Comparison of ENCODE assay signal across 8 mouse cellular contexts in the genomic region with DNA sequence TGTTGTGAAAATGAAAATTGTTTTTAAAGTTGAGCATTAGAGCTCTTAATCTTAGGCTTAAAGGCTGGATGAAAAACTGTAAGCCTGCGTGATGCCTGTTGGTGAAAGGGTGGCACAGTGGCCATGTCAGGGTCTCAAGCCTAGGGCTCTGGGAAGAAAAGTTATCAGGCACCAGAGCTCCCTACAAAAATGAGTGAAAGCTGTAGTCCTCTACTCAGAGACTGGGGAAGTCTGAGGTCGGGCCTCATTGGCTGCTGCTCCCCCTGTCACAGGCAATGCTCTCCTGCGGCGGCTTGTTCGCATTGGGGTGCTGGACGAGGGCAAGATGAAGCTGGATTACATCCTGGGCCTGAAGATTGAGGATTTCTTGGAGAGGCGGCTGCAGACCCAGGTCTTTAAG. TPM values are rescaled to one million over a fixed set of nuclear protein-coding genes. Genes with fewer than 3 reads are reported as not detected.
DNase-seq lines count a peak whose midpoint lies in the region; ATAC-seq and TF ChIP-seq lines count a peak whose summit lies in the region.
"Not testable (repeated sequence)": the region's sequence is repeated elsewhere in the genome, so short reads cannot be mapped to it uniquely, and the experiment has no call there.

No protein-coding gene starts in this region.

- DNase-seq in gastrocnemius, adult 2 months; midbrain, embryonic 14.5 days; spleen, adult 2 months (ENCODE audit: low read depth in 1 of 2, low spot score in 2 of 2): not testable (repeated sequence)
- DNase-seq in kidney, postnatal 0 days (ENCODE audit: low spot score) = peak; percentile 30

- H3K9ac ChIP-seq in ES-Bruce4 (ENCODE audit: low read depth, poor library complexity, severe bottlenecking) = peak overlapping the region; percentile 92
- H3K9ac ChIP-seq in embryonic facial prominence, embryonic 12.5 days = peak overlapping the region; percentile 94
- peak overlapping the region; percentile 88 for H3K9ac ChIP-seq in hindbrain, embryonic 12.5 days
- H3K9ac ChIP-seq in kidney, postnatal 0 days (ENCODE audit: low read depth, low read length) = peak overlapping the region; percentile 76
- H3K9ac ChIP-seq in liver, embryonic 16.5 days (ENCODE audit: low read depth, low read length) = peak overlapping the region; percentile 77
- H3K9ac ChIP-seq in midbrain, embryonic 14.5 days (replicated peaks; ENCODE audit: low read length) = peak overlapping the region; percentile 80

- not testable (repeated sequence) for TF ChIP-seq EP300 in ES-Bruce4 (IDR thresholded peaks at IDR 0.05; ENCODE audit: insufficient read depth, low read depth, low read length)

- not testable (repeated sequence) for H3K4me1 ChIP-seq in ES-Bruce4 (ENCODE audit: control insufficient read depth, insufficient read depth, low read length); embryonic facial prominence, embryonic 12.5 days; spleen, adult 2 months (ENCODE audit: control insufficient read depth, insufficient read depth, insufficient read length)
- peaks cover 15% of the 10 kb centered on the region for H3K4me1 ChIP-seq in hindbrain, embryonic 12.5 days
- peaks cover 11% of the 10 kb centered on the region; the same call in 1 of the 2 replicates for H3K4me1 ChIP-seq in kidney, postnatal 0 days (replicated peaks; ENCODE audit: insufficient read depth, low read length)
- peaks cover 17% of the 10 kb centered on the region for H3K4me1 ChIP-seq in liver, embryonic 16.5 days (ENCODE audit: control insufficient read depth, low read depth, low read length)
- peaks cover 13% of the 10 kb centered on the region for H3K4me1 ChIP-seq in midbrain, embryonic 14.5 days (ENCODE audit: control insufficient read depth, insufficient read depth, low read length)

- TF ChIP-seq POLR2A in ES-Bruce4 (IDR thresholded peaks at IDR 0.05; ENCODE audit: insufficient read depth, low read length); spleen, adult 2 months (IDR thresholded peaks at IDR 0.05; ENCODE audit: low read depth, low read length): not testable (repeated sequence)

- peaks cover 45% of the 10 kb centered on the region for H3K36me3 ChIP-seq in ES-Bruce4 (ENCODE audit: control insufficient read depth, insufficient read depth, low read length, poor library complexity, severe bottlenecking)
- H3K36me3 ChIP-seq in embryonic facial prominence, embryonic 12.5 days = peaks cover 34% of the 10 kb centered on the region
- H3K36me3 ChIP-seq in hindbrain, embryonic 12.5 days = peaks cover 26% of the 10 kb centered on the region
- H3K36me3 ChIP-seq in kidney, postnatal 0 days (ENCODE audit: insufficient read depth, low read length) = peaks cover 18% of the 10 kb centered on the region
- peaks cover 27% of the 10 kb centered on the region for H3K36me3 ChIP-seq in liver, embryonic 16.5 days (ENCODE audit: control insufficient read depth, insufficient read depth)
- peaks cover 43% of the 10 kb centered on the region for H3K36me3 ChIP-seq in midbrain, embryonic 14.5 days (ENCODE audit: control insufficient read depth, insufficient read depth, low read length)
- H3K36me3 ChIP-seq in spleen, adult 2 months (ENCODE audit: control insufficient read depth, insufficient read depth, low read length) = peaks cover 18% of the 10 kb centered on the region

- not testable (repeated sequence) for H3K27me3 ChIP-seq in ES-Bruce4 (ENCODE audit: control insufficient read depth, insufficient read depth, low read length, poor library complexity, severe bottlenecking); embryonic facial prominence, embryonic 12.5 days; hindbrain, embryonic 12.5 days; kidney, postnatal 0 days (ENCODE audit: insufficient read depth, low read length); liver, embryonic 16.5 days (ENCODE audit: control insufficient read depth, insufficient read depth, low read depth, low read length); midbrain, embryonic 14.5 days (ENCODE audit: control insufficient read depth, insufficient read depth, low read length); spleen, adult 2 months (ENCODE audit: control insufficient read depth, insufficient read depth, low read length)

- peak overlapping the region; percentile 84 for H3K27ac ChIP-seq in ES-Bruce4 (ENCODE audit: insufficient read depth, low read length)
- peak overlapping the region; percentile 94; the same call in 1 of the 2 replicates for H3K27ac ChIP-seq in embryonic facial prominence, embryonic 12.5 days
- peak overlapping the region; percentile 40; the same call in 1 of the 2 replicates for H3K27ac ChIP-seq in gastrocnemius, adult 2 months
- H3K27ac ChIP-seq in hindbrain, embryonic 12.5 days; kidney, postnatal 0 days; midbrain, embryonic 14.5 days (replicated peaks; ENCODE audit: low read depth, low read length); spleen, adult 2 months (ENCODE audit: insufficient read depth, low read length): not testable (repeated sequence)
- peak overlapping the region; percentile 63 for H3K27ac ChIP-seq in liver, embryonic 16.5 days (ENCODE audit: low read length)

- intact Hi-C loops in gastrocnemius, adult 2 months (cut with DNase I) = loop anchor here (10.0 kb wide), 1 partner anchor 729 kb away; no protein-coding TSS in a partner anchor

- H3K9me3 ChIP-seq in ES-Bruce4 (replicated peaks; ENCODE audit: control insufficient read depth, insufficient read depth, low read length, poor library complexity, severe bottlenecking); embryonic facial prominence, embryonic 12.5 days; hindbrain, embryonic 12.5 days (replicated peaks); kidney, postnatal 0 days (replicated peaks; ENCODE audit: low read length); liver, embryonic 16.5 days (replicated peaks; ENCODE audit: control insufficient read depth, low read length); midbrain, embryonic 14.5 days (ENCODE audit: control insufficient read depth, low read length): not testable (repeated sequence)

- not testable (repeated sequence) for TF ChIP-seq CTCF in ES-Bruce4 (IDR thresholded peaks at IDR 0.05; ENCODE audit: low read depth, low read length); gastrocnemius, adult 2 months (IDR thresholded peaks at IDR 0.05); kidney, postnatal 0 days (IDR thresholded peaks at IDR 0.05; ENCODE audit: low read depth); spleen, adult 2 months (IDR thresholded peaks at IDR 0.05; ENCODE audit: extremely low read depth, insufficient read depth, insufficient read length, insufficient replicate concordance)

- 3% methylated on average over 7 of the region's 7 CpGs for WGBS in embryonic facial prominence, embryonic 12.5 days
- WGBS in hindbrain, embryonic 12.5 days = 5% methylated on average over 7 of the region's 7 CpGs
- WGBS in kidney, postnatal 0 days = under 1% methylated on average over 6 of the region's 7 CpGs
- WGBS in liver, embryonic 16.5 days (ENCODE audit: insufficient replicate concordance) = 2% methylated on average over 6 of the region's 7 CpGs
- 3% methylated on average over 6 of the region's 7 CpGs for WGBS in midbrain, embryonic 14.5 days
- WGBS in spleen, adult 2 months = 13% methylated on average over 7 of the region's 7 CpGs

- H3K4me3 ChIP-seq in ES-Bruce4 (ENCODE audit: low read depth, low read length) = peak overlapping the region; percentile 88
- H3K4me3 ChIP-seq in embryonic facial prominence, embryonic 12.5 days = peak overlapping the region; percentile 93
- H3K4me3 ChIP-seq in gastrocnemius, adult 2 months = peak overlapping the region; percentile 83
- peak overlapping the region; percentile 83 for H3K4me3 ChIP-seq in hindbrain, embryonic 12.5 days
- H3K4me3 ChIP-seq in kidney, postnatal 0 days (replicated peaks; ENCODE audit: low read depth, low read length) = peak overlapping the region; percentile 68
- peak overlapping the region; percentile 86 for H3K4me3 ChIP-seq in liver, embryonic 16.5 days (ENCODE audit: low read depth, low read length)
- H3K4me3 ChIP-seq in midbrain, embryonic 14.5 days (replicated peaks; ENCODE audit: low read depth, low read length) = peak overlapping the region; percentile 84
- H3K4me3 ChIP-seq in spleen, adult 2 months (ENCODE audit: extremely low read depth, insufficient read depth, insufficient read length) = peak overlapping the region; percentile 41; the same call in 1 of the 2 replicates

- peak overlapping the region; percentile 73 for H3K4me2 ChIP-seq in embryonic facial prominence, embryonic 12.5 days (replicated peaks)
- H3K4me2 ChIP-seq in hindbrain, embryonic 12.5 days (replicated peaks) = peak overlapping the region; percentile 91
- H3K4me2 ChIP-seq in kidney, postnatal 0 days (ENCODE audit: low read length) = peak overlapping the region; percentile 59
- peak overlapping the region; percentile 87 for H3K4me2 ChIP-seq in liver, embryonic 16.5 days (ENCODE audit: low read depth, low read length)
- H3K4me2 ChIP-seq in midbrain, embryonic 14.5 days (ENCODE audit: low read length) = peak overlapping the region; percentile 95

- ATAC-seq in embryonic facial prominence, embryonic 12.5 days (ENCODE audit: insufficient number of reproducible peaks, insufficient read depth, low FRiP score, low TSS enrichment); hindbrain, embryonic 12.5 days (ENCODE audit: low FRiP score); kidney, postnatal 0 days (replicated peaks; ENCODE audit: low FRiP score, low read depth); liver, embryonic 16.5 days (ENCODE audit: low read depth); midbrain, embryonic 14.5 days (ENCODE audit: low FRiP score, low TSS enrichment): not testable (repeated sequence)

RNA-seq across cellular contexts. Expression of gene Rps9, which starts 1.7 kb away (rescaled TPM):
- 1,660 and 1,729 TPM in 2 replicates for polyA plus RNA-seq in ES-Bruce4 (2011; ENCODE audit: insufficient read depth, insufficient read length, low read depth, missing spikeins)
- 1,360 and 1,379 TPM in 2 replicates for polyA plus RNA-seq in embryonic facial prominence, embryonic 12.5 days (2016; fragmentation: Nextera tagmentation; extraction: Ambion mirVana)
- total RNA-seq in gastrocnemius, adult 2 months (2021) = 100 to 1,000 TPM; 399 to 461 TPM
- 989 and 1,031 TPM in 2 replicates for polyA plus RNA-seq in hindbrain, embryonic 12.5 days (2016; fragmentation: Nextera tagmentation; extraction: Ambion mirVana)
- polyA plus RNA-seq in kidney, postnatal 0 days (2015; fragmentation: Nextera tagmentation; extraction: Ambion mirVana) = 1,586 and 1,624 TPM in 2 replicates
- 666 and 772 TPM in 2 replicates for polyA plus RNA-seq in liver, embryonic 16.5 days (2015; fragmentation: Nextera tagmentation; extraction: Ambion mirVana)
- 857 and 868 TPM in 2 replicates for polyA plus RNA-seq in midbrain, embryonic 14.5 days (2014; fragmentation: Nextera tagmentation; extraction: Ambion mirVana)
- polyA plus RNA-seq in spleen, adult 2 months (2012; rRNA removed) = 1,349 and 2,225 TPM in 2 replicates

RNA-seq across cellular contexts. Expression of gene Mboat7, which starts 12.1 kb away (rescaled TPM):
- 44.6 and 48.3 TPM in 2 replicates for polyA plus RNA-seq in ES-Bruce4 (2011; ENCODE audit: insufficient read depth, insufficient read length, low read depth, missing spikeins)
- polyA plus RNA-seq in embryonic facial prominence, embryonic 12.5 days (2016; fragmentation: Nextera tagmentation; extraction: Ambion mirVana) = 58.3 and 60.8 TPM in 2 replicates
- total RNA-seq in gastrocnemius, adult 2 months (2021) = 10 to 100 TPM in 1 of 2 experiments, 1 to 10 TPM in 1; 8.9 to 10.1 TPM
- 50.8 and 57.4 TPM in 2 replicates for polyA plus RNA-seq in hindbrain, embryonic 12.5 days (2016; fragmentation: Nextera tagmentation; extraction: Ambion mirVana)
- polyA plus RNA-seq in kidney, postnatal 0 days (2015; fragmentation: Nextera tagmentation; extraction: Ambion mirVana) = 55.2 and 60.0 TPM in 2 replicates
- polyA plus RNA-seq in liver, embryonic 16.5 days (2015; fragmentation: Nextera tagmentation; extraction: Ambion mirVana) = 19.0 and 22.0 TPM in 2 replicates
- polyA plus RNA-seq in midbrain, embryonic 14.5 days (2014; fragmentation: Nextera tagmentation; extraction: Ambion mirVana) = 70.6 and 70.7 TPM in 2 replicates
- polyA plus RNA-seq in spleen, adult 2 months (2012; rRNA removed) = 57.0 and 57.2 TPM in 2 replicates

RNA-seq across cellular contexts. Expression of gene Tsen34, which starts 12.8 kb away (rescaled TPM):
- 60.6 and 64.6 TPM in 2 replicates for polyA plus RNA-seq in ES-Bruce4 (2011; ENCODE audit: insufficient read depth, insufficient read length, low read depth, missing spikeins)
- polyA plus RNA-seq in embryonic facial prominence, embryonic 12.5 days (2016; fragmentation: Nextera tagmentation; extraction: Ambion mirVana) = 283 and 284 TPM in 2 replicates
- total RNA-seq in gastrocnemius, adult 2 months (2021) = 10 to 100 TPM; 22.7 to 31.9 TPM
- 217 and 228 TPM in 2 replicates for polyA plus RNA-seq in hindbrain, embryonic 12.5 days (2016; fragmentation: Nextera tagmentation; extraction: Ambion mirVana)
- 228 and 235 TPM in 2 replicates for polyA plus RNA-seq in kidney, postnatal 0 days (2015; fragmentation: Nextera tagmentation; extraction: Ambion mirVana)
- polyA plus RNA-seq in liver, embryonic 16.5 days (2015; fragmentation: Nextera tagmentation; extraction: Ambion mirVana) = 41.1 and 41.9 TPM in 2 replicates
- polyA plus RNA-seq in midbrain, embryonic 14.5 days (2014; fragmentation: Nextera tagmentation; extraction: Ambion mirVana) = 232 and 277 TPM in 2 replicates
- 29.2 and 47.1 TPM in 2 replicates for polyA plus RNA-seq in spleen, adult 2 months (2012; rRNA removed)

RNA-seq across cellular contexts. Expression of gene Pirb, which starts 14.7 kb away (rescaled TPM):
- polyA plus RNA-seq in ES-Bruce4 (2011; ENCODE audit: insufficient read depth, insufficient read length, low read depth, missing spikeins) = not detected in 2 replicates
- polyA plus RNA-seq in embryonic facial prominence, embryonic 12.5 days (2016; fragmentation: Nextera tagmentation; extraction: Ambion mirVana) = 0.08 TPM in 1 of 2 replicates, not detected in the other
- total RNA-seq in gastrocnemius, adult 2 months (2021) = under 1 TPM; 0.61 to 0.84 TPM
- 0.19 and 0.30 TPM in 2 replicates for polyA plus RNA-seq in hindbrain, embryonic 12.5 days (2016; fragmentation: Nextera tagmentation; extraction: Ambion mirVana)
- 1.3 and 1.4 TPM in 2 replicates for polyA plus RNA-seq in kidney, postnatal 0 days (2015; fragmentation: Nextera tagmentation; extraction: Ambion mirVana)
- polyA plus RNA-seq in liver, embryonic 16.5 days (2015; fragmentation: Nextera tagmentation; extraction: Ambion mirVana) = 6.0 and 7.4 TPM in 2 replicates
- 0.11 and 0.34 TPM in 2 replicates for polyA plus RNA-seq in midbrain, embryonic 14.5 days (2014; fragmentation: Nextera tagmentation; extraction: Ambion mirVana)
- 51.9 and 72.4 TPM in 2 replicates for polyA plus RNA-seq in spleen, adult 2 months (2012; rRNA removed)

RNA-seq across cellular contexts. Expression of gene Tmc4, which starts 28.1 kb away (rescaled TPM):
- polyA plus RNA-seq in ES-Bruce4 (2011; ENCODE audit: insufficient read depth, insufficient read length, low read depth, missing spikeins) = 15.9 and 16.4 TPM in 2 replicates
- 6.2 and 7.4 TPM in 2 replicates for polyA plus RNA-seq in embryonic facial prominence, embryonic 12.5 days (2016; fragmentation: Nextera tagmentation; extraction: Ambion mirVana)
- total RNA-seq in gastrocnemius, adult 2 months (2021) = 1 to 10 TPM in 1 of 2 experiments, under 1 TPM in 1; 0.38 to 1.3 TPM
- 5.5 and 6.7 TPM in 2 replicates for polyA plus RNA-seq in hindbrain, embryonic 12.5 days (2016; fragmentation: Nextera tagmentation; extraction: Ambion mirVana)
- polyA plus RNA-seq in kidney, postnatal 0 days (2015; fragmentation: Nextera tagmentation; extraction: Ambion mirVana) = 27.9 and 28.1 TPM in 2 replicates
- polyA plus RNA-seq in liver, embryonic 16.5 days (2015; fragmentation: Nextera tagmentation; extraction: Ambion mirVana) = 4.5 and 4.6 TPM in 2 replicates
- 3.0 and 3.2 TPM in 2 replicates for polyA plus RNA-seq in midbrain, embryonic 14.5 days (2014; fragmentation: Nextera tagmentation; extraction: Ambion mirVana)
- 7.6 and 8.4 TPM in 2 replicates for polyA plus RNA-seq in spleen, adult 2 months (2012; rRNA removed)

Comparison
In these comparisons a context has a peak if more than half of its experiments do, and no peak if none do; other contexts are left out.
1. H3K4me3 ChIP-seq: peak in every context shown above with its lines; median percentile 93 in embryonic facial prominence, embryonic 12.5 days; 88 in ES-Bruce4; 86 in liver, embryonic 16.5 days; 84 in midbrain, embryonic 14.5 days; 83 in gastrocnemius, adult 2 months; 83 in hindbrain, embryonic 12.5 days; 68 in kidney, postnatal 0 days; 41 in spleen, adult 2 months.